Mouse (Mus musculus) hindlimb bud, embryonic 11.5 days (tissue): ENCODE results near the gene Pkdcc.
A peak's percentile ranks its signal among the peaks of the same experiment; 100 is the strongest.

Experiments used
- DNase-seq: peaks from one replicate; pipeline ENCODE4 v3.0.0-alpha.2; 2012; ENCODE audit warnings: low read depth, low spot score; ENCODE audit errors: extremely low spot score

Gene Pkdcc

GRCm38 (mm10) chr17:83211196-83211595, 3.9 kb upstream of the Pkdcc start:
- DNase-seq: no peak

- no peak for DNase-seq
Measured at GRCm38 (mm10) chr17:83212422-83212821, 2.7 kb upstream of the Pkdcc start.

- DNase-seq: no peak
Measured at GRCm38 (mm10) chr17:83213228-83213915, 1.7 kb upstream of the Pkdcc start.

GRCm38 (mm10) chr17:83214161-83214592, 915 bp upstream of the Pkdcc start:
- DNase-seq: no peak

GRCm38 (mm10) chr17:83215529-83216244, 595 bp downstream of the Pkdcc start:
- no peak for DNase-seq

GRCm38 (mm10) chr17:83216251-83216919, 1.3 kb downstream of the Pkdcc start:
- no peak for DNase-seq

GRCm38 (mm10) chr17:83218189-83218588, 3.1 kb downstream of the Pkdcc start:
- DNase-seq: no peak

GRCm38 (mm10) chr17:83218722-83219121, 3.6 kb downstream of the Pkdcc start:
- DNase-seq: no peak

GRCm38 (mm10) chr17:83219351-83220287, 4.5 kb downstream of the Pkdcc start:
- no peak for DNase-seq

- no peak for DNase-seq
Measured at GRCm38 (mm10) chr17:83220954-83221538, 6.0 kb downstream of the Pkdcc start.

- no peak for DNase-seq
Measured at GRCm38 (mm10) chr17:83221611-83222500, 6.8 kb downstream of the Pkdcc start.

GRCm38 (mm10) chr17:83222705-83223104, 7.6 kb downstream of the Pkdcc start:
- DNase-seq: peak; percentile 85

GRCm38 (mm10) chr17:83224451-83224971, 9.4 kb downstream of the Pkdcc start:
- no peak for DNase-seq

GRCm38 (mm10) chr17:83226395-83226986, 11.4 kb downstream of the Pkdcc start:
- DNase-seq: no peak

GRCm38 (mm10) chr17:83231357-83231756, 16.3 kb downstream of the Pkdcc start:
- no peak for DNase-seq

GRCm38 (mm10) chr17:83235227-83235626, 20.1 kb downstream of the Pkdcc start:
- no peak for DNase-seq

GRCm38 (mm10) chr17:83236202-83236601, 21.1 kb downstream of the Pkdcc start:
- no peak for DNase-seq

GRCm38 (mm10) chr17:83238123-83239058, 23.3 kb downstream of the Pkdcc start:
- no peak for DNase-seq
